Mouse (Mus musculus): ENCODE data around the gene Vdr. TPM values are rescaled to one million over a fixed set of nuclear protein-coding genes. Genes with fewer than 3 reads are reported as not detected.
A peak's percentile ranks its signal among the peaks of the same experiment; 100 is the strongest.

The Vdr gene
- polyA plus RNA-seq, 1 experiment from 2014 or later: 1.2 TPM

GRCm38 (mm10) chr15:97822545-97823228 lies 87.7 kb downstream of the Vdr start:
- Histone ChIP-seq H3K9me3 (ENCODE audit: control insufficient read depth, low read length) (no peaks in the 10 kb centered on the region), H3K36me3 (ENCODE audit: control insufficient read depth, insufficient read depth, low read length) (peaks cover 5% of the 10 kb centered on the region; the same call in 1 of the 2 replicates), H3K4me3 (ENCODE audit: low read depth, low read length) (no peak overlapping the region), H3K4me1 (replicated peaks; ENCODE audit: control insufficient read depth, insufficient read depth, low read length) (peaks cover 60% of the 10 kb centered on the region), H3K27me3 (replicated peaks; ENCODE audit: control insufficient read depth, insufficient read depth, low read length) (no peaks in the 10 kb centered on the region), H3K4me2 (no peak overlapping the region), H3K27ac (ENCODE audit: low read depth, low read length) (no peak overlapping the region), H3K9ac (ENCODE audit: low read depth, low read length) (no peak overlapping the region)
- WGBS: 53% methylated on average over 10 of the region's 12 CpGs
- ATAC-seq (replicated peaks; ENCODE audit: low FRiP score) (no peak), DNase-seq (ENCODE audit: low spot score) (no peak)

GRCm38 (mm10) chr15:97821983-97822363 lies 88.5 kb downstream of the Vdr start:
- Histone ChIP-seq H3K27me3 (replicated peaks; ENCODE audit: control insufficient read depth, insufficient read depth, low read length) (no peaks in the 10 kb centered on the region), H3K36me3 (ENCODE audit: control insufficient read depth, insufficient read depth, low read length) (peaks cover 8% of the 10 kb centered on the region), H3K27ac (ENCODE audit: low read depth, low read length) (peak overlapping the region; percentile 36; the same call in 1 of the 2 replicates), H3K4me2 (no peak overlapping the region), H3K9ac (ENCODE audit: low read depth, low read length) (0 out of 2 replicates have a peak overlapping the region, but pooled peaks have one; percentile 0), H3K9me3 (ENCODE audit: control insufficient read depth, low read length) (no peaks in the 10 kb centered on the region), H3K4me1 (replicated peaks; ENCODE audit: control insufficient read depth, insufficient read depth, low read length) (peaks cover 55% of the 10 kb centered on the region), H3K4me3 (ENCODE audit: low read depth, low read length) (no peak overlapping the region)
- DNase-seq (ENCODE audit: low spot score) (no peak), ATAC-seq (replicated peaks; ENCODE audit: low FRiP score) (no peak)
- 67% methylated on average over 6 of the region's 6 CpGs for WGBS

- peaks cover 49% of the 10 kb centered on the region for H3K4me1 ChIP-seq (replicated peaks; ENCODE audit: control insufficient read depth, insufficient read depth, low read length)
- DNase-seq (ENCODE audit: low spot score) (no peak), ATAC-seq (replicated peaks; ENCODE audit: low FRiP score) (no peak)
- peak overlapping the region; percentile 11; the same call in 1 of the 2 replicates for H3K4me2 ChIP-seq
- no peaks in the 10 kb centered on the region for H3K27me3 ChIP-seq (replicated peaks; ENCODE audit: control insufficient read depth, insufficient read depth, low read length)
- 37% methylated on average over 10 of the region's 10 CpGs for WGBS
- peaks cover 8% of the 10 kb centered on the region for H3K36me3 ChIP-seq (ENCODE audit: control insufficient read depth, insufficient read depth, low read length)
- H3K9ac ChIP-seq (ENCODE audit: low read depth, low read length): no peak overlapping the region
- peak overlapping the region; percentile 36 for H3K27ac ChIP-seq (ENCODE audit: low read depth, low read length)
- H3K9me3 ChIP-seq (ENCODE audit: control insufficient read depth, low read length): no peaks in the 10 kb centered on the region
- no peak overlapping the region for H3K4me3 ChIP-seq (ENCODE audit: low read depth, low read length)
Observed at GRCm38 (mm10) chr15:97821321-97821982, 89.0 kb downstream of the Vdr start.

GRCm38 (mm10) chr15:97819937-97820336 lies 90.5 kb downstream of the Vdr start:
- Histone ChIP-seq H3K9me3 (ENCODE audit: control insufficient read depth, low read length) (no peaks in the 10 kb centered on the region), H3K4me1 (replicated peaks; ENCODE audit: control insufficient read depth, insufficient read depth, low read length) (peaks cover 38% of the 10 kb centered on the region), H3K4me3 (ENCODE audit: low read depth, low read length) (no peak overlapping the region), H3K36me3 (ENCODE audit: control insufficient read depth, insufficient read depth, low read length) (peaks cover 8% of the 10 kb centered on the region), H3K27me3 (replicated peaks; ENCODE audit: control insufficient read depth, insufficient read depth, low read length) (no peaks in the 10 kb centered on the region), H3K27ac (ENCODE audit: low read depth, low read length) (no peak overlapping the region), H3K9ac (ENCODE audit: low read depth, low read length) (no peak overlapping the region), H3K4me2 (no peak overlapping the region)
- ATAC-seq (replicated peaks; ENCODE audit: low FRiP score): no peak
- 88% methylated on average over 9 of the region's 9 CpGs for WGBS
- no peak for DNase-seq (ENCODE audit: low spot score)

- H3K4me2 ChIP-seq: no peak overlapping the region
- peaks cover 8% of the 10 kb centered on the region for H3K36me3 ChIP-seq (ENCODE audit: control insufficient read depth, insufficient read depth, low read length)
- WGBS: 73% methylated on average over 17 of the region's 17 CpGs
- no peaks in the 10 kb centered on the region for H3K9me3 ChIP-seq (ENCODE audit: control insufficient read depth, low read length)
- H3K4me3 ChIP-seq (ENCODE audit: low read depth, low read length): no peak overlapping the region
- H3K4me1 ChIP-seq (replicated peaks; ENCODE audit: control insufficient read depth, insufficient read depth, low read length): peaks cover 27% of the 10 kb centered on the region
- H3K27ac ChIP-seq (ENCODE audit: low read depth, low read length): no peak overlapping the region
- DNase-seq (ENCODE audit: low spot score): no peak
- ATAC-seq (replicated peaks; ENCODE audit: low FRiP score): no peak
- no peak overlapping the region for H3K9ac ChIP-seq (ENCODE audit: low read depth, low read length)
- H3K27me3 ChIP-seq (replicated peaks; ENCODE audit: control insufficient read depth, insufficient read depth, low read length): no peaks in the 10 kb centered on the region
Observed at GRCm38 (mm10) chr15:97816199-97816994, 94.0 kb downstream of the Vdr start.

GRCm38 (mm10) chr15:97815254-97815653 lies 95.2 kb downstream of the Vdr start:
- Histone ChIP-seq H3K9ac (ENCODE audit: low read depth, low read length) (no peak overlapping the region), H3K27me3 (replicated peaks; ENCODE audit: control insufficient read depth, insufficient read depth, low read length) (no peaks in the 10 kb centered on the region), H3K36me3 (ENCODE audit: control insufficient read depth, insufficient read depth, low read length) (peaks cover 10% of the 10 kb centered on the region), H3K4me1 (replicated peaks; ENCODE audit: control insufficient read depth, insufficient read depth, low read length) (peaks cover 18% of the 10 kb centered on the region), H3K27ac (ENCODE audit: low read depth, low read length) (no peak overlapping the region), H3K4me3 (ENCODE audit: low read depth, low read length) (no peak overlapping the region), H3K9me3 (ENCODE audit: control insufficient read depth, low read length) (no peaks in the 10 kb centered on the region), H3K4me2 (no peak overlapping the region)
- ATAC-seq (replicated peaks; ENCODE audit: low FRiP score) (no peak), DNase-seq (ENCODE audit: low spot score) (no peak)
- WGBS: 82% methylated on average over 4 of the region's 4 CpGs

GRCm38 (mm10) chr15:97814703-97815102 lies 95.7 kb downstream of the Vdr start:
- no peak overlapping the region for H3K4me2 ChIP-seq
- WGBS: 60% methylated on average over 5 of the region's 5 CpGs
- no peak for ATAC-seq (replicated peaks; ENCODE audit: low FRiP score)
- no peak overlapping the region for H3K27ac ChIP-seq (ENCODE audit: low read depth, low read length)
- H3K9ac ChIP-seq (ENCODE audit: low read depth, low read length): no peak overlapping the region
- H3K9me3 ChIP-seq (ENCODE audit: control insufficient read depth, low read length): no peaks in the 10 kb centered on the region
- H3K27me3 ChIP-seq (replicated peaks; ENCODE audit: control insufficient read depth, insufficient read depth, low read length): no peaks in the 10 kb centered on the region
- peaks cover 16% of the 10 kb centered on the region for H3K4me1 ChIP-seq (replicated peaks; ENCODE audit: control insufficient read depth, insufficient read depth, low read length)
- H3K36me3 ChIP-seq (ENCODE audit: control insufficient read depth, insufficient read depth, low read length): peaks cover 10% of the 10 kb centered on the region
- no peak overlapping the region for H3K4me3 ChIP-seq (ENCODE audit: low read depth, low read length)
- no peak for DNase-seq (ENCODE audit: low spot score)

GRCm38 (mm10) chr15:97813452-97814204 lies 96.8 kb downstream of the Vdr start:
- Histone ChIP-seq H3K9me3 (ENCODE audit: control insufficient read depth, low read length) (no peaks in the 10 kb centered on the region), H3K4me1 (replicated peaks; ENCODE audit: control insufficient read depth, insufficient read depth, low read length) (peaks cover 15% of the 10 kb centered on the region), H3K36me3 (ENCODE audit: control insufficient read depth, insufficient read depth, low read length) (peaks cover 17% of the 10 kb centered on the region), H3K4me2 (no peak overlapping the region), H3K27me3 (replicated peaks; ENCODE audit: control insufficient read depth, insufficient read depth, low read length) (no peaks in the 10 kb centered on the region), H3K9ac (ENCODE audit: low read depth, low read length) (no peak overlapping the region), H3K4me3 (ENCODE audit: low read depth, low read length) (no peak overlapping the region), H3K27ac (ENCODE audit: low read depth, low read length) (no peak overlapping the region)
- no peak for ATAC-seq (replicated peaks; ENCODE audit: low FRiP score)
- DNase-seq (ENCODE audit: low spot score): no peak
- 66% methylated on average over 21 of the region's 21 CpGs for WGBS

Data from liver, embryonic 11.5 days (tissue).